Mouse (Mus musculus) cortical plate, adult 2 months (tissue): ENCODE measurements at regions not wholly inside any gene's neighbourhood (a gene's known extent, or its start where the extent isn't known, plus 50 kb on each side); places are given as distances from the start of the nearest gene placed in this dataset.

Source experiments
- CTCF ChIP-seq: fragments of 200-500 bp; IDR thresholded peaks from 2 replicates; pipeline ENCODE4 v1.5.1; 2011; ENCODE audit warnings: mild to moderate bottlenecking, control low read depth, low read length; ENCODE audit not compliant: insufficient read depth; ENCODE audit errors: extremely low read depth
- POLR2A ChIP-seq: fragments of 200-500 bp; IDR thresholded peaks from 2 replicates; pipeline ENCODE4 v1.6.1; 2011; ENCODE audit warnings: mild to moderate bottlenecking, low read length, control low read depth; ENCODE audit not compliant: insufficient read depth; ENCODE audit errors: extremely low read depth

GRCm38 (mm10) chr19:15667889-15668623 lies 279.1 kb downstream of the Psat1 start:
- no peak for TF ChIP-seq CTCF
- TF ChIP-seq POLR2A: no peak
